Mouse (Mus musculus) liver, postnatal 0 days (tissue): ENCODE results near the gene Btbd6. TPM values are rescaled to one million over a fixed set of nuclear protein-coding genes. Genes with fewer than 3 reads are reported as not detected.

ENCODE experiments used
- ATAC-seq: fragments of 200-750 bp; cut with Nextera tagmentation; 2 replicates; pipeline ENCODE4 v1.8.0; 2017; ENCODE audit warnings: mild to moderate bottlenecking, moderate library complexity
- DNase-seq: peaks from one replicate; pipeline ENCODE4 v3.0.0-alpha.2; 2016
- H3K27ac ChIP-seq: fragments of 300-500 bp; sonication (generic); 2 replicates; pipeline ENCODE4 v1.5.1; 2014; ENCODE audit warnings: antibody characterized with exemption, moderate library complexity, mild to moderate bottlenecking, low read depth
- H3K27me3 ChIP-seq: fragments of 300-500 bp; sonication (generic); 2 replicates; pipeline ENCODE4 v1.6.1; 2014; ENCODE audit warnings: low read length, control low read depth, mixed read lengths; ENCODE audit not compliant: insufficient read depth
- H3K36me3 ChIP-seq: fragments of 300-500 bp; sonication (generic); replicated peaks from 2 replicates; pipeline ENCODE4 v1.6.1; 2014; ENCODE audit warnings: mild to moderate bottlenecking, control low read depth, low read length, moderate library complexity, mixed read lengths; ENCODE audit not compliant: insufficient read depth
- H3K4me1 ChIP-seq: fragments of 300-500 bp; sonication (generic); 2 replicates; pipeline ENCODE4 v1.6.1; 2014; ENCODE audit warnings: antibody characterized with exemption, mild to moderate bottlenecking, control low read depth; ENCODE audit not compliant: insufficient read depth
- H3K4me2 ChIP-seq: fragments of 300-500 bp; sonication (generic); 2 replicates; pipeline ENCODE4 v1.6.1; 2014; ENCODE audit warnings: low read depth, mild to moderate bottlenecking, low read length, moderate library complexity, mixed read lengths
- H3K4me3 ChIP-seq: fragments of 300-500 bp; sonication (generic); 2 replicates; pipeline ENCODE4 v1.5.1; 2014; ENCODE audit warnings: low read depth, low read length
- H3K9ac ChIP-seq: fragments of 300-500 bp; sonication (generic); replicated peaks from 2 replicates; pipeline ENCODE4 v1.6.1; 2014; ENCODE audit warnings: mild to moderate bottlenecking, moderate library complexity
- H3K9me3 ChIP-seq: fragments of 300-500 bp; sonication (generic); 2 replicates; pipeline ENCODE4 v1.6.1; 2016; ENCODE audit warnings: mild to moderate bottlenecking, control low read depth, low read length, mixed read lengths
- CTCF ChIP-seq: sonication (generic); IDR thresholded peaks from 2 replicates; pipeline ENCODE4 v1.5.1; 2016; ENCODE audit warnings: antibody characterized with exemption, low read depth
- EP300 ChIP-seq: IDR thresholded peaks from 2 replicates; pipeline ENCODE4 v1.6.1; 2016; ENCODE audit warnings: antibody characterized with exemption, low read depth, mild to moderate bottlenecking
- WGBS: fragments of 180-500 bp; shearing (Covaris S2); extraction: QIAGEN DNeasy Blood & Tissue Kit; methylation state at CpG from one replicate; pipeline ENCODE4 v1.1.7; 2014; ENCODE audit not compliant: insufficient replicate concordance; 5-methylcytosine and 5-hydroxymethylcytosine counted together
- polyA plus RNA-seq: library from polyadenylated mRNA; unstranded; fragments of >200 nt; fragmentation: Nextera tagmentation; extraction: Ambion mirVana; gene quantifications from 2 replicates; pipeline ENCODE4 v1.2.1, GENCODE M21; 2015

The Btbd6 gene
- polyA plus RNA-seq, 1 experiment from 2014 or later = 4.1 TPM

DNA sequence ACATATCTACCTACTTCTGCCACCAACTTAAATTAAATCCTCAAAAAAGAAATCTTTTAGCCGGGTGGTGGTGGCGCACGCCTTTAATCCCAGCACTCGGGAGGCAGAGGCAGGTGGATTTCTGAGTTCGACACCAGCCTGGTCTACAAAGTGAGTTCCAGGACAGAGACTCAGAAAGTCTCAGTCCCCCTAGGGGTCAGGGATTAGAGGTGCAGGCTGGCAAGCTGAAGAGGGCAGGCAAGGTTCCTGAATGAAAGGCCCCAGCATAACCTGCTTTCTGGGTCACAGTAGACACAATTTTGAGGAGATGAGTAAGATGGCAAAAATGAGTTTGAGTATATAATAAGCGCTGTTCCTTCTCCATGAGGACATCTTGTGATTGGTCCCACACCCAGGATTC is 9.1 kb downstream of the Btbd6 start:
- Histone ChIP-seq H3K4me1 (no peaks in the 10 kb centered on the region), H3K9ac (no peak overlapping the region), H3K9me3 (no peaks in the 10 kb centered on the region), H3K36me3 (peaks cover 62% of the 10 kb centered on the region), H3K27ac (no peak overlapping the region), H3K4me3 (no peak overlapping the region), H3K4me2 (no peak overlapping the region), H3K27me3 (no peaks in the 10 kb centered on the region)
- no peak for ATAC-seq
- WGBS = 91% methylated on average over 6 of the region's 6 CpGs
- no peak for TF ChIP-seq EP300
- peak; percentile 61 for TF ChIP-seq CTCF
- no peak for DNase-seq

DNA sequence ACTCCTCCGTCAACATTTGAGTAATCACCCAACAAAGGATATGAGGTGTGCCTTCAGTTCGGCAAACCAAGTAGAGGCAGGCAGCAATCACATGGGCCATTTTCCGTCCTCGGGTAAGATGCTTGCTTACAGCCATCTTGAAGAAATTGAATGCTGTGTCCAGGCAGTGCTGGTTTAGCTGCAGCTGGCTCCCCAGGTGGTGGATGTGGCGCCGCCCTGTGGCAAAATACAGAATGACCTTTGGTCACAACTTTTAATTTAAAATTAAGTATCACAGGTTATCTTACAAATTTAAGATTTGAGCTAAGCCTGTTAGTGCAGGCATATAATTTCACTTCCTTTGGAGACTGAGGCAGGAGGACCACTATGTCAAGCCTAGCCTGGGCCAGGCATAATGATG is 11.6 kb downstream of the Btbd6 start:
- Histone ChIP-seq H3K36me3 (peaks cover 49% of the 10 kb centered on the region), H3K4me1 (0 out of 2 replicates have a peak, but pooled peaks cover 5% of the 10 kb centered on the region), H3K9ac (no peak overlapping the region), H3K4me3 (no peak overlapping the region), H3K9me3 (no peaks in the 10 kb centered on the region), H3K27me3 (no peaks in the 10 kb centered on the region), H3K4me2 (no peak overlapping the region), H3K27ac (no peak overlapping the region)
- WGBS = 76% methylated on average over 6 of the region's 6 CpGs
- peak; percentile 55 for DNase-seq
- no peak for TF ChIP-seq EP300
- peak; percentile 63 for TF ChIP-seq CTCF
- no peak for ATAC-seq

DNA sequence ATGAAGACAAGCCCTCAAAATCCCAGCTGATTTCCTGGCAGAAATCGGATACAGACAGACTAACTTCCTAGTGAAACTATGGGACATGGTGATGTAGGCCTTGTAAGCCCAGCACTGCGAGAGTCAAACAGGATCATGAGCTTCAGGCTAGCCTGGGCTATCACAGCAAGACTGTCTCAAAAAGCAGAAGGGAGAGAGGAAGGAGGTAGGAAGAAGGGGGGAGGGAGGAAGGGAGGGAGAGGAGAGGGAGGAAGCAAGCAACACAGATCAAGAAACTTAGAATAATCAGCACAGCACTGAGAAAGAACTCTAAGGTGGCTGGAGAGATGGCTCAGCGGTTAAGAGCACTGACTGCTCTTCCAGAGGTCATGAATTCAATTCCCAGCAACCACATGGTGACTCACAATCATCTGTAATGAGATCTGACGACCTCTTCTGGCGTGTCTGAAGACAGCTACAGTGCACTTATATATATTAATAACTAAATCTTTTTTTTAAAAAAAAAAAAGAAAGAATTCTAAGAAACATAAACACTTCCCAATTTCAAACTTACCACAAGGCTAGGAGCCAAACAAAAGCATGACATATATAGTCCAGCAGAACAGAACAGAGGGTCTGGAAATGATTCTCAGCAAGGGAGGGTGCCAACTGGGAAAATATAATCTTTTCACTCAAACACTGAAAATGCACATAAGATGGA is 14.6 kb downstream of the Btbd6 start:
- Histone ChIP-seq H3K27ac (no peak overlapping the region; the same call in 1 of the 2 replicates), H3K9ac (no peak overlapping the region), H3K4me3 (no peak overlapping the region), H3K27me3 (no peaks in the 10 kb centered on the region), H3K4me1 (0 out of 2 replicates have a peak, but pooled peaks cover 5% of the 10 kb centered on the region), H3K9me3 (no peaks in the 10 kb centered on the region), H3K36me3 (peaks cover 26% of the 10 kb centered on the region), H3K4me2 (no peak overlapping the region)
- 69% methylated on average over 5 of the region's 5 CpGs for WGBS
- ATAC-seq (no peak), DNase-seq (no peak)
- TF ChIP-seq EP300 (no peak), CTCF (no peak)

DNA sequence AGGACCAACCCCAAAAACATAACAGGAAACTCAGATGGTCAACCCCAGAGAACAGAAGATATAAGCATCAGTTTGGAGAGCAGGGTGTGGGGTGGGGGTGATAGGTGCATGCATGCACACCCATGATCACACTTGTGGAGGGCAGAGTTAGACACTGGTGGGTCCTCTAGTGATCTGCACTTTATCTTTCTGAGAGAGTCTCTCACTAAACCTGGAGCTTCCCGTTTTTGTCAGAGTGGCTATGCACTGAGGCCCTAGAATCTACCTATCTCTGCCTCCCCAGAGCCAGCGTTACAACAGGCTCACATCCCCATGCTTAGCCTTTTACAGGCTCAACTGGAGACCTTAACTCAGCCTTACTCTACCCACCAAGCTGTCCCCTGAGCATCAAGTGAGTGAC is 15.2 kb downstream of the Btbd6 start:
- H3K4me2 ChIP-seq = no peak overlapping the region
- TF ChIP-seq CTCF = no peak
- TF ChIP-seq EP300 = no peak
- H3K4me3 ChIP-seq = no peak overlapping the region
- H3K36me3 ChIP-seq = peaks cover 23% of the 10 kb centered on the region
- ATAC-seq (no peak), DNase-seq (no peak)
- H3K4me1 ChIP-seq = 0 out of 2 replicates have a peak, but pooled peaks cover 5% of the 10 kb centered on the region
- no peaks in the 10 kb centered on the region for H3K27me3 ChIP-seq
- peak overlapping the region; percentile 5; the same call in 1 of the 2 replicates for H3K27ac ChIP-seq
- 30% methylated on average over 2 of the region's 2 CpGs for WGBS
- H3K9ac ChIP-seq = no peak overlapping the region
- H3K9me3 ChIP-seq = no peaks in the 10 kb centered on the region

DNA sequence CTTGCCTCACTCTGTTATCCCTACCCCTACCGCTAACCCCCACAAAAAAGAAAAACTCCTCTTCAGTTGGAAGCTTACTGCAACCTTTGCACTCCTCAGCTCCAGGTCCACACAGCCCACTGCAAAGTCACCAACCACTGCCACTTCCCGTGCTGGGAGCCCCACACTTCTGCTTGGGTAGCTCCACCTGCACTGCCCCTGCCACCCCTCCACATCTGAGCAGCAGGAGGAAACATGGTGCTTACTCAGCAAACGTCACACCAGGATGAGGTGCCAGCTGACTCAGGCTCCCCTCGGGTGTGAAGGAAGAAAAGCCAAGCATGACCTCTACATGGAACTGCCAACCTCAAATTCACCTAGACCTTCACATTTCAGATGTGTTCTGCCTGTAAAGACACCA is 17.9 kb downstream of the Btbd6 start:
- H3K36me3 ChIP-seq = peaks cover 9% of the 10 kb centered on the region; the same call in 1 of the 2 replicates
- peaks cover 15% of the 10 kb centered on the region for H3K4me1 ChIP-seq

DNA sequence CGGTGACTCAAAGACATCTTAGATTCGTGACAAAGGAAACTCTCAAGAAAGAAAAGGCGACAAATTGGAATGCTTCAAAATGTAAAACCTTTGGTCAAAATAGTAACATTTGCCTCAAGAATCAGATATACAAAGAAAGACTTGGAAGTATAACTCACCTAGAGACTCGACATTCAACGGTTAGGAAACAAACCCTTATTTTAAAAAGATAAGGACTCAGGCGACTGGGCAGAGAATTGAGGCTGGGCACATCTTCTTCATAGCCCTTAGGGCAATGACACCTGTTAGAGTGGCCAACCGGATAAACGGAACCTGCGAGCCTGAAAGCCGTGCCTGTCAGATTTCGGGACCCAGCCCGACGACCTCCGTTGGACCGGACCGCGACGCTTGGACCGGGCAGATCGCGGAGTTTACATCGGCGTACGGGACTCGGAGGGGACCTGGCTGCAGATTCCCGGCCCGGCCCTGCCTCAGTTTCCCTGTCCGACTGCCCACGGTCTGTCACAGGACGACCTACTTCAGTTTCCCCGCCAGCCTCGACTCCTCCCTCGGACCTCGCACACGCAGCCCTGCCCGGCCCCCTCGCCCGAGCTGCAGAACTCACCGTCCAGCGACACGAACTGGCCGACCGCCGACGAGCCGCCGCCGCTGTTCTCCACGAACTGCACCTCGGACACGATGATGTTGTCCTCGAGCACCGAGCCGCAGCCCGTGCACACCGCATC is 23.4 kb downstream of the Btbd6 start:
- H3K4me2 ChIP-seq = peak overlapping the region; percentile 74
- ATAC-seq = no peak
- no peaks in the 10 kb centered on the region for H3K36me3 ChIP-seq
- DNase-seq = no peak
- H3K27ac ChIP-seq = peak overlapping the region; percentile 98
- H3K4me1 ChIP-seq = peaks cover 21% of the 10 kb centered on the region
- no peak for TF ChIP-seq CTCF
- TF ChIP-seq EP300 = no peak
- H3K9ac ChIP-seq = peak overlapping the region; percentile 96
- no peaks in the 10 kb centered on the region for H3K9me3 ChIP-seq
- H3K4me3 ChIP-seq = peak overlapping the region; percentile 85
- under 1% methylated on average over 48 of the region's 56 CpGs for WGBS
- H3K27me3 ChIP-seq = no peaks in the 10 kb centered on the region

More for the DNA sequence above, 17.9 kb downstream of the Btbd6 start:
- no peaks in the 10 kb centered on the region for H3K9me3 ChIP-seq
- DNase-seq (no peak), ATAC-seq (no peak)
- no peak overlapping the region for H3K4me2 ChIP-seq
- no peak overlapping the region for H3K4me3 ChIP-seq
- H3K9ac ChIP-seq = no peak overlapping the region
- no peak overlapping the region for H3K27ac ChIP-seq
- TF ChIP-seq EP300 (no peak), CTCF (no peak)
- H3K27me3 ChIP-seq = no peaks in the 10 kb centered on the region
- 42% methylated on average over 4 of the region's 4 CpGs for WGBS
